Mouse (Mus musculus): ENCODE measurements around the gene Ccdc155. TPM values are rescaled to one million over a fixed set of nuclear protein-coding genes. Genes with fewer than 3 reads are reported as not detected.

Ccdc155 gene
- 0.16 and 0.20 TPM in 2 replicates for polyA plus RNA-seq (2012; rRNA removed)

- Histone ChIP-seq H3K4me1 (ENCODE audit: control insufficient read depth, insufficient read depth, insufficient read length) (peaks cover 4% of the 10 kb centered on the region; the same call in 1 of the 2 replicates), H3K27me3 (ENCODE audit: control insufficient read depth, insufficient read depth, low read length) (no peaks in the 10 kb centered on the region), H3K4me3 (ENCODE audit: extremely low read depth, insufficient read depth, insufficient read length) (peak within 1 kb of the TSS; percentile 54), H3K27ac (ENCODE audit: insufficient read depth, low read length) (no peak within 1 kb of the TSS), H3K36me3 (ENCODE audit: control insufficient read depth, insufficient read depth, low read length) (no peaks in the 10 kb centered on the region)
- peak; percentile 93 to 94 for DNase-seq (ENCODE audit: low read depth in 1 of 2, low spot score in 2 of 2)
- TF ChIP-seq CTCF (IDR thresholded peaks at IDR 0.05; ENCODE audit: extremely low read depth, insufficient read depth, insufficient read length, insufficient replicate concordance) (no peak), POLR2A (IDR thresholded peaks at IDR 0.05; ENCODE audit: low read depth, low read length) (peak; percentile 64; the same call in 1 of the 2 replicates)
- 5% methylated on average over 44 of the region's 44 CpGs for WGBS
These were observed at the start of gene Ccdc155 for GRCm38 (mm10) chr7:45204380-45205143. Gene Ccdc155 (minus strand): TSS chr7:45204892.

- no peaks in the 10 kb centered on the region for H3K4me1 ChIP-seq (ENCODE audit: control insufficient read depth, insufficient read depth, insufficient read length)
- H3K4me3 ChIP-seq (ENCODE audit: extremely low read depth, insufficient read depth, insufficient read length), result no peak overlapping the region
- TF ChIP-seq POLR2A (IDR thresholded peaks at IDR 0.05; ENCODE audit: low read depth, low read length) (no peak), CTCF (IDR thresholded peaks at IDR 0.05; ENCODE audit: extremely low read depth, insufficient read depth, insufficient read length, insufficient replicate concordance) (no peak)
- DNase-seq (ENCODE audit: low read depth in 1 of 2, low spot score in 2 of 2), result no peak
- H3K27ac ChIP-seq (ENCODE audit: insufficient read depth, low read length), result no peak overlapping the region
- 88% methylated on average over 8 of the region's 8 CpGs for WGBS
- no peaks in the 10 kb centered on the region for H3K27me3 ChIP-seq (ENCODE audit: control insufficient read depth, insufficient read depth, low read length)
- no peaks in the 10 kb centered on the region for H3K36me3 ChIP-seq (ENCODE audit: control insufficient read depth, insufficient read depth, low read length)
These were observed 49.1 kb upstream of the Ccdc155 start for GRCm38 (mm10) chr7:45253806-45254205.

GRCm38 (mm10) chr7:45247666-45248065, 43.0 kb upstream of the Ccdc155 start:
- no peak for DNase-seq (ENCODE audit: low read depth in 1 of 2, low spot score in 2 of 2)
- Histone ChIP-seq H3K4me1 (ENCODE audit: control insufficient read depth, insufficient read depth, insufficient read length) (no peaks in the 10 kb centered on the region), H3K27me3 (ENCODE audit: control insufficient read depth, insufficient read depth, low read length) (no peaks in the 10 kb centered on the region; the same call in 1 of the 2 replicates), H3K36me3 (ENCODE audit: control insufficient read depth, insufficient read depth, low read length) (no peaks in the 10 kb centered on the region), H3K4me3 (ENCODE audit: extremely low read depth, insufficient read depth, insufficient read length) (no peak overlapping the region), H3K27ac (ENCODE audit: insufficient read depth, low read length) (no peak overlapping the region)
- TF ChIP-seq POLR2A (IDR thresholded peaks at IDR 0.05; ENCODE audit: low read depth, low read length) (no peak), CTCF (IDR thresholded peaks at IDR 0.05; ENCODE audit: extremely low read depth, insufficient read depth, insufficient read length, insufficient replicate concordance) (no peak)
- WGBS, result 32% methylated on average over 3 of the region's 3 CpGs

GRCm38 (mm10) chr7:45241389-45241749, 36.7 kb upstream of the Ccdc155 start:
- peaks cover 28% of the 10 kb centered on the region for H3K4me1 ChIP-seq (ENCODE audit: control insufficient read depth, insufficient read depth, insufficient read length)
- H3K27me3 ChIP-seq (ENCODE audit: control insufficient read depth, insufficient read depth, low read length), result no peaks in the 10 kb centered on the region; the same call in 1 of the 2 replicates
- no peak for TF ChIP-seq CTCF (IDR thresholded peaks at IDR 0.05; ENCODE audit: extremely low read depth, insufficient read depth, insufficient read length, insufficient replicate concordance)
- no peak for TF ChIP-seq POLR2A (IDR thresholded peaks at IDR 0.05; ENCODE audit: low read depth, low read length)
- no peak overlapping the region for H3K4me3 ChIP-seq (ENCODE audit: extremely low read depth, insufficient read depth, insufficient read length)
- H3K27ac ChIP-seq (ENCODE audit: insufficient read depth, low read length), result peak overlapping the region; percentile 66
- DNase-seq (ENCODE audit: low read depth in 1 of 2, low spot score in 2 of 2), result no peak
- peaks cover 6% of the 10 kb centered on the region for H3K36me3 ChIP-seq (ENCODE audit: control insufficient read depth, insufficient read depth, low read length)
- WGBS, result 46% methylated on average over 6 of the region's 6 CpGs

- no peak for TF ChIP-seq POLR2A (IDR thresholded peaks at IDR 0.05; ENCODE audit: low read depth, low read length)
- no peak for TF ChIP-seq CTCF (IDR thresholded peaks at IDR 0.05; ENCODE audit: extremely low read depth, insufficient read depth, insufficient read length, insufficient replicate concordance)
- 87% methylated on average over 52 of the region's 53 CpGs for WGBS
- Histone ChIP-seq H3K27ac (ENCODE audit: insufficient read depth, low read length) (peak within 1 kb of the TSS; percentile 98), H3K4me3 (ENCODE audit: extremely low read depth, insufficient read depth, insufficient read length) (no peak within 1 kb of the TSS), H3K4me1 (ENCODE audit: control insufficient read depth, insufficient read depth, insufficient read length) (peaks cover 31% of the 10 kb centered on the region), H3K27me3 (ENCODE audit: control insufficient read depth, insufficient read depth, low read length) (no peaks in the 10 kb centered on the region; the same call in 1 of the 2 replicates), H3K36me3 (ENCODE audit: control insufficient read depth, insufficient read depth, low read length) (peaks cover 9% of the 10 kb centered on the region)
- no peak for DNase-seq (ENCODE audit: low read depth in 1 of 2, low spot score in 2 of 2)
These were observed 36.1 kb upstream of the Ccdc155 start, which contains the start of gene Slc6a16 for GRCm38 (mm10) chr7:45240633-45241388. Gene Slc6a16 (plus strand): TSS chr7:45241085.

- TF ChIP-seq POLR2A (IDR thresholded peaks at IDR 0.05; ENCODE audit: low read depth, low read length), result no peak
- TF ChIP-seq CTCF (IDR thresholded peaks at IDR 0.05; ENCODE audit: extremely low read depth, insufficient read depth, insufficient read length, insufficient replicate concordance), result no peak
- no peaks in the 10 kb centered on the region; the same call in 1 of the 2 replicates for H3K27me3 ChIP-seq (ENCODE audit: control insufficient read depth, insufficient read depth, low read length)
- H3K36me3 ChIP-seq (ENCODE audit: control insufficient read depth, insufficient read depth, low read length), result peaks cover 16% of the 10 kb centered on the region
- H3K27ac ChIP-seq (ENCODE audit: insufficient read depth, low read length), result peak overlapping the region; percentile 98
- no peak for DNase-seq (ENCODE audit: low read depth in 1 of 2, low spot score in 2 of 2)
- WGBS, result 83% methylated on average over 7 of the region's 7 CpGs
- peaks cover 38% of the 10 kb centered on the region for H3K4me1 ChIP-seq (ENCODE audit: control insufficient read depth, insufficient read depth, insufficient read length)
- no peak overlapping the region for H3K4me3 ChIP-seq (ENCODE audit: extremely low read depth, insufficient read depth, insufficient read length)
These were observed 35.4 kb upstream of the Ccdc155 start for GRCm38 (mm10) chr7:45240109-45240508.

All from spleen, adult 2 months (tissue).